Mouse (Mus musculus): ENCODE data around the gene Lrrc1. TPM values are rescaled to one million over a fixed set of nuclear protein-coding genes. Genes with fewer than 3 reads are reported as not detected.
"Not testable (repeated sequence)": the region's sequence is repeated elsewhere in the genome, so short reads cannot be mapped to it uniquely, and the experiment has no call there.

The Lrrc1 gene
- polyA plus RNA-seq, 1 experiment from 2014 or later, result 5.4 TPM

DNA sequence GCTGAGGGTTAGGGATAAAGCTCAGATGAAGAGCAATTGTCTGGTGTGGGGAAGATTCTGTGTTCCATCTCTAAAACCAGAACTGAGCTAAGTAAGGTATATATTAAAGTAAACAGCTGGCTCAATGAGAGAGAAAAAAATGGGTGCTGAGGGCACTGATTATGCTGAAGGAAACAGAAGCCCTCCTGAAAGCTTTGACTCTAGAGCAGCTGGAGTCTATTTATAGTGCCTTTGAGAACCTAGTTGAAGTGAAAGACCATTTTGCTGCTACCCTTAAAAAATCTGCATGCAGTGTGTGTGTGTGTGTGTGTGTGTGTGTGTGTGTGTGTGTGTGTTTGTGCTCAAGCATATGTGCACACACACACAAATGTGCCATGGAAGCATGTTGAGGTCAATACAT lies 32.7 kb upstream of the Lrrc1 start:
- Histone ChIP-seq H3K4me3 (ENCODE audit: low read depth, low read length) (no peak overlapping the region), H3K4me1 (ENCODE audit: control insufficient read depth, insufficient read depth, low read length) (no peaks in the 10 kb centered on the region), H3K4me2 (ENCODE audit: low read length) (no peak overlapping the region), H3K27me3 (ENCODE audit: control insufficient read depth, insufficient read depth, low read depth, low read length) (no peaks in the 10 kb centered on the region), H3K9ac (ENCODE audit: low read depth, low read length) (no peak overlapping the region), H3K36me3 (ENCODE audit: control insufficient read depth, insufficient read depth, low read length) (no peaks in the 10 kb centered on the region), H3K27ac (ENCODE audit: low read length) (no peak overlapping the region), H3K9me3 (replicated peaks; ENCODE audit: control insufficient read depth, low read length, poor library complexity, severe bottlenecking) (no peaks in the 10 kb centered on the region)
- no peak for ATAC-seq

GRCm38 (mm10) chr9:77576320-77576719 lies 31.6 kb upstream of the Lrrc1 start:
- no peak overlapping the region for H3K4me2 ChIP-seq (ENCODE audit: low read length)
- ATAC-seq, result no peak
- H3K27ac ChIP-seq (ENCODE audit: low read length), result no peak overlapping the region
- no peaks in the 10 kb centered on the region for H3K9me3 ChIP-seq (replicated peaks; ENCODE audit: control insufficient read depth, low read length, poor library complexity, severe bottlenecking)
- no peak overlapping the region for H3K4me3 ChIP-seq (ENCODE audit: low read depth, low read length)
- H3K9ac ChIP-seq (ENCODE audit: low read depth, low read length), result no peak overlapping the region
- no peaks in the 10 kb centered on the region for H3K27me3 ChIP-seq (ENCODE audit: control insufficient read depth, insufficient read depth, low read depth, low read length)
- H3K4me1 ChIP-seq (ENCODE audit: control insufficient read depth, insufficient read depth, low read length), result no peaks in the 10 kb centered on the region
- H3K36me3 ChIP-seq (ENCODE audit: control insufficient read depth, insufficient read depth, low read length), result no peaks in the 10 kb centered on the region

- not testable (repeated sequence) for H3K4me1 ChIP-seq (ENCODE audit: control insufficient read depth, insufficient read depth, low read length); H3K27ac ChIP-seq (ENCODE audit: low read length); H3K9me3 ChIP-seq (replicated peaks; ENCODE audit: control insufficient read depth, low read length, poor library complexity, severe bottlenecking); H3K4me3 ChIP-seq (ENCODE audit: low read depth, low read length); H3K9ac ChIP-seq (ENCODE audit: low read depth, low read length); H3K27me3 ChIP-seq (ENCODE audit: control insufficient read depth, insufficient read depth, low read depth, low read length); ATAC-seq; H3K36me3 ChIP-seq (ENCODE audit: control insufficient read depth, insufficient read depth, low read length); H3K4me2 ChIP-seq (ENCODE audit: low read length)
- 34% methylated on average over 4 of the region's 4 CpGs for WGBS
These were observed 30.3 kb upstream of the Lrrc1 start for GRCm38 (mm10) chr9:77574996-77575395.

GRCm38 (mm10) chr9:77571851-77572250 lies 27.2 kb upstream of the Lrrc1 start:
- no peaks in the 10 kb centered on the region for H3K9me3 ChIP-seq (replicated peaks; ENCODE audit: control insufficient read depth, low read length, poor library complexity, severe bottlenecking)
- H3K27me3 ChIP-seq (ENCODE audit: control insufficient read depth, insufficient read depth, low read depth, low read length), result no peaks in the 10 kb centered on the region
- H3K4me1 ChIP-seq (ENCODE audit: control insufficient read depth, insufficient read depth, low read length), result peaks cover 3% of the 10 kb centered on the region; the same call in 1 of the 2 replicates
- no peaks in the 10 kb centered on the region for H3K36me3 ChIP-seq (ENCODE audit: control insufficient read depth, insufficient read depth, low read length)
- H3K27ac ChIP-seq (ENCODE audit: low read length), result no peak overlapping the region
- 94% methylated on average over 4 of the region's 4 CpGs for WGBS
- H3K4me2 ChIP-seq (ENCODE audit: low read length), result no peak overlapping the region
- no peak overlapping the region for H3K9ac ChIP-seq (ENCODE audit: low read depth, low read length)
- no peak overlapping the region for H3K4me3 ChIP-seq (ENCODE audit: low read depth, low read length)
- ATAC-seq, result no peak

GRCm38 (mm10) chr9:77568789-77569506 lies 24.3 kb upstream of the Lrrc1 start:
- Histone ChIP-seq H3K4me1 (ENCODE audit: control insufficient read depth, insufficient read depth, low read length) (peaks cover 3% of the 10 kb centered on the region; the same call in 1 of the 2 replicates), H3K27ac (ENCODE audit: low read length) (no peak overlapping the region), H3K9me3 (replicated peaks; ENCODE audit: control insufficient read depth, low read length, poor library complexity, severe bottlenecking) (no peaks in the 10 kb centered on the region), H3K27me3 (ENCODE audit: control insufficient read depth, insufficient read depth, low read depth, low read length) (no peaks in the 10 kb centered on the region), H3K4me2 (ENCODE audit: low read length) (no peak overlapping the region; the same call in 1 of the 2 replicates), H3K9ac (ENCODE audit: low read depth, low read length) (no peak overlapping the region), H3K36me3 (ENCODE audit: control insufficient read depth, insufficient read depth, low read length) (no peaks in the 10 kb centered on the region), H3K4me3 (ENCODE audit: low read depth, low read length) (no peak overlapping the region)
- ATAC-seq, result no peak
- 13% methylated on average over 13 of the region's 13 CpGs for WGBS

GRCm38 (mm10) chr9:77561827-77562226 lies 17.2 kb upstream of the Lrrc1 start:
- H3K9me3 ChIP-seq (replicated peaks; ENCODE audit: control insufficient read depth, low read length, poor library complexity, severe bottlenecking), result peaks cover 6% of the 10 kb centered on the region
- no peak overlapping the region for H3K9ac ChIP-seq (ENCODE audit: low read depth, low read length)
- no peaks in the 10 kb centered on the region for H3K36me3 ChIP-seq (ENCODE audit: control insufficient read depth, insufficient read depth, low read length)
- no peak overlapping the region for H3K27ac ChIP-seq (ENCODE audit: low read length)
- H3K4me2 ChIP-seq (ENCODE audit: low read length), result no peak overlapping the region
- H3K4me1 ChIP-seq (ENCODE audit: control insufficient read depth, insufficient read depth, low read length), result no peaks in the 10 kb centered on the region
- no peak overlapping the region for H3K4me3 ChIP-seq (ENCODE audit: low read depth, low read length)
- H3K27me3 ChIP-seq (ENCODE audit: control insufficient read depth, insufficient read depth, low read depth, low read length), result no peaks in the 10 kb centered on the region
- no peak for ATAC-seq

DNA sequence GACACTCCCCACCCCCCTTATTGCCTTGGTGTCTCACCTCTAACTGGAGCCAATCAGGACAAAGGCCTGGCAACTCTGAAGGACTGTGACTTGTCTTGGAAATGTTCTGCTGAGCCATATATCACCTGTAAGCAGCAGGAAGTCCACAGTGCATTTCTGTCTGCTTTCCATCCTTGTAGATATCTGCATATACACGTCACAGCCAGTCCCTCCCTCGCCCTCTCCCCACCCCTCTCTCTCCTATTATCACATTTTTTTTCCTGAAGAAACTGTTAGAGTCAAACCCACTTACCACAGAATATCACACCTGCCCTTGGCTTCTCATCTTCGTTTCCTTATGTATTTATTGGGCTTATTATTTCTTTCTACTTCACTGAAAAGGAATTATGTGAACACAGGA lies 13.3 kb upstream of the Lrrc1 start:
- WGBS, result 78% methylated on average over 3 of the region's 3 CpGs
- Histone ChIP-seq H3K9me3 (replicated peaks; ENCODE audit: control insufficient read depth, low read length, poor library complexity, severe bottlenecking) (peaks cover 2% of the 10 kb centered on the region), H3K27me3 (ENCODE audit: control insufficient read depth, insufficient read depth, low read depth, low read length) (no peaks in the 10 kb centered on the region), H3K4me2 (ENCODE audit: low read length) (no peak overlapping the region), H3K9ac (ENCODE audit: low read depth, low read length) (no peak overlapping the region), H3K36me3 (ENCODE audit: control insufficient read depth, insufficient read depth, low read length) (no peaks in the 10 kb centered on the region), H3K4me1 (ENCODE audit: control insufficient read depth, insufficient read depth, low read length) (no peaks in the 10 kb centered on the region), H3K27ac (ENCODE audit: low read length) (no peak overlapping the region), H3K4me3 (ENCODE audit: low read depth, low read length) (no peak overlapping the region)
- no peak for ATAC-seq

GRCm38 (mm10) chr9:77557181-77557580 lies 12.5 kb upstream of the Lrrc1 start:
- Histone ChIP-seq H3K4me3 (ENCODE audit: low read depth, low read length) (no peak overlapping the region), H3K9ac (ENCODE audit: low read depth, low read length) (no peak overlapping the region), H3K27ac (ENCODE audit: low read length) (no peak overlapping the region), H3K9me3 (replicated peaks; ENCODE audit: control insufficient read depth, low read length, poor library complexity, severe bottlenecking) (no peaks in the 10 kb centered on the region), H3K36me3 (ENCODE audit: control insufficient read depth, insufficient read depth, low read length) (no peaks in the 10 kb centered on the region), H3K4me1 (ENCODE audit: control insufficient read depth, insufficient read depth, low read length) (no peaks in the 10 kb centered on the region), H3K27me3 (ENCODE audit: control insufficient read depth, insufficient read depth, low read depth, low read length) (no peaks in the 10 kb centered on the region), H3K4me2 (ENCODE audit: low read length) (no peak overlapping the region)
- whole genome bisulfite sequencing, result 89% methylated on average over 4 of the region's 4 CpGs
- no peak for ATAC-seq

DNA sequence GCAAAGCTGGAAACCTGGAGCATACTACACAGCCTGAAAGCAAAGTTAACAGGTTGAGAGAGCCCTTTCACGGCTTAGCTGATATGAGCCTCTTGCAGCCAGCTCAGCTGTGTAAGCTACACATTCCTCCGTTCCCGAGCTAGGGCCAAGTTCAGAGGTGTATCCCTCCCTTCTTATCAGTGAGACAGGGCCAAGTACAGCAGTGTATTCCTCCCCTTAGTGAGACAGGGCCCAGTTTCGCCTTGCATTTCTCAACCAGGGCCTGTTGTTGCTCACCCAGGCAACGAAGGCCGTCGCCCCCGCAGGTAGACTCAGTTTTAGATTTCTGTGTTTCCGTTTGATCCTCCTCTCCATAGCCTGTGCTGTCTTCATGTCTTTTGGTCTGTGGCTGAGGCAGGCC lies 11.8 kb upstream of the Lrrc1 start:
- Histone ChIP-seq H3K36me3 (ENCODE audit: control insufficient read depth, insufficient read depth, low read length) (no peaks in the 10 kb centered on the region), H3K27me3 (ENCODE audit: control insufficient read depth, insufficient read depth, low read depth, low read length) (no peaks in the 10 kb centered on the region), H3K9ac (ENCODE audit: low read depth, low read length) (no peak overlapping the region), H3K4me3 (ENCODE audit: low read depth, low read length) (no peak overlapping the region), H3K9me3 (replicated peaks; ENCODE audit: control insufficient read depth, low read length, poor library complexity, severe bottlenecking) (no peaks in the 10 kb centered on the region), H3K4me1 (ENCODE audit: control insufficient read depth, insufficient read depth, low read length) (no peaks in the 10 kb centered on the region), H3K27ac (ENCODE audit: low read length) (no peak overlapping the region), H3K4me2 (ENCODE audit: low read length) (no peak overlapping the region)
- no peak for ATAC-seq
- WGBS, result 90% methylated on average over 9 of the region's 9 CpGs
